Mouse (Mus musculus) cerebellum, postnatal 25 days (tissue): Measurements from ENCODE around the gene Ing3.

ENCODE experiments used
- DNase-seq, 2 experiments: peaks; one replicate each; pipeline ENCODE4 v3.0.0; 2021; ENCODE audit warnings: mixed read lengths in 2 of 2

Ing3 gene

GRCm38 (mm10) chr6:21993070-21993469 lies 43.7 kb downstream of the Ing3 start:
- DNase-seq = no peak

DNA sequence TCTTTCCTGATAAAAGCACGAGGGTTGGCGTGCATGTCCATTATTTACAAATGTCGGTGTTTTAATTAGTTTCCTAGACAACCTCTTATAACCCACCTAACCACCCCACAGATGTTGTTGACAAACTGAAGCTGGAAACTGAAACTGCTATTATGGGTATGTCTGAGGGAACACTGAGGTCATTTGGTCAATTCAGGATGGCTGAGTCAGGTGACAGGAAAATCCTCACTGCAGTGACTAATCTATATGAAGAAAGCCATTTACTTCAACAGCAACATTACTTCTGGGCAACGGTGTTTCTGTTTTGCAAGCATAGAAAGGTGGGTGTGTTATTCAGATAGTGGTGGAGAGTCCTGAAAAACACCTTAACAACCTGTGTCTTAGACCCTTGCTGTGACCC lies 48.8 kb downstream of the Ing3 start:
- DNase-seq = no peak

DNA sequence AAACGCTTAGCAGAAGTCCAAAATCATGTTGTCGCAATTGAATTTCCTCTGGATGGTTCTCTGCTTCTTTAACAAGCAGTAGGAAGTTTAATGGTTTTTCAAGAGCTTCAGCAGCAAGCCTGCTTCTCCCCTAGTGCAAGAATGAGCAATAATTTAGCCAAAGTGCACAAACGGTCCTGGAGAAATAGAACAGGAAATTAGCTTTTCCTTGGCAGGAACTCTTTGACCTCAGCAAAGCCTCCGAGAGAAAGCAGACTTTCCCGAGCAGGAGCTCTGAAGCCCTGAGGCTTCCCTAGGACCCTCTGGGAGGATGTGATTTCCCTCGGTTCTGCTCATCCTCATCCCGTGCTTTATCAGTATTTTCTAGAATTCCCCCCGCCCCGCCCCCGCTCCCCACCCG lies 49.7 kb downstream of the Ing3 start:
- no peak for DNase-seq

- DNase-seq = no peak
These were observed 50.7 kb downstream of the Ing3 start for GRCm38 (mm10) chr6:22000086-22000485.

GRCm38 (mm10) chr6:22000881-22001280 lies 51.5 kb downstream of the Ing3 start:
- no peak for DNase-seq

- no peak for DNase-seq
These were observed 52.0 kb downstream of the Ing3 start for GRCm38 (mm10) chr6:22001284-22001916.

DNA sequence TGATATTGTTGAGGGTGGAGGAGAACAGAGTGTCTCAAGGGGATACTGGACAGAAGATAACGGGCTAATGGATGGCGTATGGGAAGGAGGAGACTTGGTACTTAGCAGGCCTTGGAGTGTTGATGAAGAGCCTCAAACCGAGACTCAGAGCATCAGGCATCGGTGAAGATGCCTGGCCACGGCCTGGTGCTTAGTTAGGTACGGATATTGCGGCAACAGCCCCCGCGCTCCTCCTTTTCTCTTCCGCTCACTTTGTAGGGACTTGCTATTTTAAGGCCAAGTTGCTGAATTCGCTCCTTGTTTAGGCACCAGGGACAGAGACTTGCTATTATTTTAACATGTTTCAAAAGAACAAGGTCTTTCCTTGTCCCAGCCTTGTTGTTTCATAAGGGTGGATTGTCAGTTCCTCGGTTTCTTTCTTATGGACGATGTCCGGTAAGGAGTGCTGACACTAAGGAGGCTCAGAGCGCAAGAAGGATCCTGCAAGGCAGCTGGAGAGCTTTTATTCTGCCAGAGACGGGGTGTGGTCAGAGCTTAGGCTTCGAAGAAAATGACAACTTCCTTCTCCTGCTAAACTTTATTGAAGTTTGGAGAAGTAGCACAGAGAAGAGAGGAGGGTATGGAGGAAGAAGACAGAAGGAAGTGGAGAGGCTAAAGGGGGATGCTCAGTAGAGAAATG lies 53.3 kb downstream of the Ing3 start:
- no peak for DNase-seq

- no peak for DNase-seq
These were observed 53.8 kb downstream of the Ing3 start for GRCm38 (mm10) chr6:22003200-22003587.

DNA sequence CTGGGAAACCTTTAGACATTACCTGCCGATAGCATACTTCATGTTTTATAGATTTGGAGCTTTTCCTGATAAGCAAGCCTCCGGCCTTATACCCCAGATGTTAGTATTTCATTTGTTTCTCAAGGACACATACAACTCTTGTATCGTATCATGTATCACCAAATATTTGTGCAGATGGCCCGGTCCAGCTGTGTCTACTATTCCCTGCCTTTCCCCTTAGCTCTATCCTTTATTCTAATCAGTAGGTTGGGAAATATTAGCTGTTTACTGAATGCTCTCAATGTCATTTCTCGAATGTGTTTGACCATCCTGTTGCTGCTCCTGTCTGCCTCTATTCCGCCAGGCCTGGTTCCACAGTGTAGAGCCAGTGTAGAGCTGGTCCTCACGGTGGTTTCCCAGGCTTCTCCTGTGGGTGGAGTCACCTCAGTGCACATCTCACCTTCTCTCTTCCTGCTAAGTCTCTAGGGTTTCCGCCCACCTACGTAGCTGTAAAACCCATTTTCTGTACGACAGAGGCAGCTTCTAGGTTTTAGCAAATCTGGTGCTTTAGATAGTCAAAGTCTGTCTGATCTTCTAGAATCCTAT lies 54.7 kb downstream of the Ing3 start:
- DNase-seq = no peak

DNA sequence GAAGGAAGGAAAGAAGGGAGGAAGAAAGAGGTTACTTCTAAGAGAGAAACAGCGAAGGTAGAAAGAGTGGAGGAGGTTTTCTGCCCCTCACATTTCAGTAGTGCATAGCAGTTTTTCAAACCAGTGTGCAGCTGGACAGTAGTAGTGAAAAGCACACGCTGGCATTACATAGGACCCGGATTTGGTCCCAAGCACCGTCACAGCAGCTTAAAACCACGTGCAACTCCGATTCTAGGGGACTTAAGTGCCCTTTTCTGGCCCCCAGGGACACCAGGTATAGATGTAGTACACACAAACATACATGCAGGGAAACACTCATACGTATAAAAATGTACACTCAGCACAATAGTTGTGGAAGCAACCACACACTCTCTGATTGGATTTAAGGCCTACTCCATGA lies 59.0 kb downstream of the Ing3 start:
- no peak for DNase-seq

GRCm38 (mm10) chr6:22010258-22010657 lies 60.9 kb downstream of the Ing3 start:
- no peak for DNase-seq

GRCm38 (mm10) chr6:22010761-22011281 lies 61.5 kb downstream of the Ing3 start:
- DNase-seq = no peak

GRCm38 (mm10) chr6:22011546-22011945 lies 62.2 kb downstream of the Ing3 start:
- DNase-seq = no peak

DNA sequence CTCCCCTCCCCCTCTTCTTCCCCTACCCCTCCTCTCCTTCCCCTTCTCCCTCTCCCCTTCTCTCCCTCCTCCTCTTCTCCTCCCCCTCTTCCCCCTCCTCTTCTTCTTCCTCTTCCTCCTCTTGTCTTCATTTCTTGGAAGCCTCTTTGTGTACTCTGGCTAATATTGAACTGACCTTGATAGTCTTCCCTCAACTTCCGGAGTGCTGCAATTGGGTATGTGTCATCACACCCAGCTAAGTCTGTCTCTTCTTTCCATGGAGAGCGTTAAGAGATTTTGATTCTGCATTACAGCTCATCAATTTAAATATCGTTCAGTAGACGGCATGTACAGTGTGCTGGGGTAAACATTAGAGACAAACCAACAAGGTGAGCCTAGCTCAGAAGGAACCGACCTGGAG lies 62.7 kb downstream of the Ing3 start:
- no peak for DNase-seq

GRCm38 (mm10) chr6:22012501-22012900 lies 63.1 kb downstream of the Ing3 start:
- DNase-seq = no peak

- DNase-seq = no peak
These were observed 64.0 kb downstream of the Ing3 start for GRCm38 (mm10) chr6:22013394-22013793.

GRCm38 (mm10) chr6:22014291-22014911 lies 65.0 kb downstream of the Ing3 start:
- no peak for DNase-seq

DNA sequence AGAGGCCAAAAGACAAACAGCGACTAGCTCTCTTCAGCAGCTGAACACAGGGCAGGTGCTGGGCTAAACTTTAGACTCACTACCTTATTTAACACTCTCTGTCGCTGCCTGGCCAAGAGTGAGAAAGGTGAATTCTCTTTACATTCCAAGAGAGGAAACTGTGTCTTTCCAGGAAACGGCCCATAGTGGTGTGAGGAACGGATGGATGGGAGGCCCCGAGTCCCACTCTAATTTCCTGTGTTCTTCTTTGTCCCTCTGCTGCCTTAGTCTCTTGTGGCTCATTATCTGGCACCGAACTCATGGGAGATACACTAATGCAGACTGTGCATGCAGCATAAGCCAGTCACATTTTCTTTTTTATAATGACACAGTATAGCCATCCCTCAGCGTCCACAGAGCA lies 68.3 kb downstream of the Ing3 start:
- no peak for DNase-seq

- DNase-seq = no peak
These were observed 69.5 kb downstream of the Ing3 start for GRCm38 (mm10) chr6:22018768-22019445.

- DNase-seq = no peak
These were observed 70.3 kb downstream of the Ing3 start for GRCm38 (mm10) chr6:22019637-22020036.

- DNase-seq = no peak
These were observed 71.3 kb downstream of the Ing3 start for GRCm38 (mm10) chr6:22020696-22021095.

DNA sequence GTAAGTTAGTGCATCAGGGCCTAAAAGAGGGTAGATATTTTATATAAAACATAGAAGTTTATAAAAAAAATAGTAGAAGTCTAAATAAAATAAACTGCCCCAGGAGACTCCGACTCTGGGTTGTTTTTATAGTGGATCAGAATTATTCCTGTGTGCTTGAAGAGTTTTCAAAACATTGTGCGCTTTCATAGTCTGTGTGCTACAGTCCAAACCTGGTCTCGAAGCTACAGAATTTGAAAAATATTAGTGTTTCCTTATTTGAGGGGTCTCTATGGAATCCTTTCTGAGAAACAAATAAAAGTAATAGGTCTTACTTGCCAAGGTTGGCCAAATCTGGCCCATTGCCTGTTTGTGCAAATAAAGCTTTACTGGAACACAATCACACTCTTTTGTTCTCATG lies 71.9 kb downstream of the Ing3 start:
- no peak for DNase-seq

DNA sequence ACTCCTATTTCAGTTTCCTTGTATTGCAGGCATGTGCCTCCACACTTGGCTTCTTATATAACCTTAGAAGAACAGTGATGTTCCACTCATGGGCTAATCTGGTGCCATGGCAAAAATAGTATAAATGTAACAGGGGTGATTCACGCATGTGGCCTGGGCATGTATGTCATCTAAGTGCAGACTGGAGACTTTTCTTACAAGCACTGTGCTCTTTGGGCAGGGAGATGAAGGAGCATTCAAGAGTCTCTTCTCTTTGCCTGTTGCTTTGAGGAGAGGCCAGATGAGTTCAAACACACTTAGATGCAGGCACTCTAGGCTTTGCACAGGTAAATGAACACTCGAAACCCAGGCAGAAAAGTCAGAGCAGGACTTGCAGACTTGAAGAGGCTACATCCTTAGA lies 74.8 kb downstream of the Ing3 start:
- DNase-seq = no peak
